Mouse (Mus musculus) granulocyte monocyte progenitor cell, adult 5-6 weeks (primary cell): ENCODE results near the gene Six3. TPM values are rescaled to one million over a fixed set of nuclear protein-coding genes. Genes with fewer than 3 reads are reported as not detected.
A peak's percentile ranks its signal among the peaks of the same experiment; 100 is the strongest.

Source experiments
- ATAC-seq: replicated peaks from 2 replicates; pipeline ENCODE4 v1.8.0; 2016; ENCODE audit warnings: mild to moderate bottlenecking, moderate TSS enrichment, inconsistent platforms; ENCODE audit not compliant: poor library complexity, severe bottlenecking
- total RNA-seq, 2 experiments: library from RNA; stranded (forward) in 1 of 2; stranded (reverse) in 1 of 2; fragments of 200-712, 200-1000 nt in 1 of 2; fragments of >200 nt in 1 of 2; fragmentation: Nextera tagmentation in 1 of 2; gene quantifications; 2 replicates each; pipeline ENCODE4 v1.2.3; 2014 to 2017

Six3 gene
- total RNA-seq, 2 experiments from 2014 or later: not detected

GRCm38 (mm10) chr17:85611521-85612515 is 1.6 kb upstream of the Six3 start:
- ATAC-seq: no peak

- no peak for ATAC-seq
Observed at GRCm38 (mm10) chr17:85612526-85613265, 712 bp upstream of the Six3 start.

GRCm38 (mm10) chr17:85614011-85614721 is 758 bp downstream of the Six3 start:
- ATAC-seq: no peak

- ATAC-seq: no peak
Observed at GRCm38 (mm10) chr17:85614722-85615331, 1.4 kb downstream of the Six3 start.

- no peak for ATAC-seq
Observed at GRCm38 (mm10) chr17:85615586-85615985, 2.2 kb downstream of the Six3 start.

- ATAC-seq: no peak
Observed at GRCm38 (mm10) chr17:85616526-85617500, 3.4 kb downstream of the Six3 start.

GRCm38 (mm10) chr17:85617566-85618358 is 4.4 kb downstream of the Six3 start:
- peak; percentile 34 for ATAC-seq

DNA sequence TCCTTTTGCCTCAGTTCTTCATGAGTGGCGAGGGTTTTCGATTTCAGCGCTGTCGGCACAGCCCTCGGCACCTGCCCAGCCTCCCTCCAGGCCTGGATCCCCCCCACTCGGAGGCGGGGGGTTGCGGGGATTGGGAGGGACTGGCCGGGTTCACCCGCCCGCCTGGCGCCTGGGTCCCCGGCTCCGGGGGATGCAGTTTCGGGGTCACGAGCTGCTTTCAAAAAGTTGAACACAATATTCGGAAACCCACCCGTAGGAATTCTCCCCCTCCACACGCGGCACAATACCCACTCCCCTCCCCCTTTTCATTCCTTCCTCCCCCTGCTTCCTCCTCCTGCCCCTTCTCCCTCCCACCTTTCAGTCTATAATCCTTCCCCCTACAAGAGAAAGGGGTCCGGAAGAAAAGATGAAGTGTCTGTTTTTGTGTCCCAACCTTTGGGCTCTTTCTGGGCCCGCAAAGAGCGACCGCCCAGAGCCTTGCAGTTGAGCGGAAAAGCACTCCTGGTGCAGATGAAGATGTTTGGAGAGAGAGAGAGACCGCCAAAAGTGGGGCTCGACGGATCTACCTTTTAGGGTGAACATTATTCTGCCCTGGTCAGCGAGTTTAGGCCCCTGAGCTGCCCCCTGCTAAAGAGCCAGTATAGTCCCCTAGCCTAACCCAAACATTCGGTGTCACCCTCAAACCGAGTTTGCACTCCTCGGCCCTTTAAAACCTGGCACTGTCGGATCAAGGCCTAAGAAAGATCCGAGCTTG is 5.1 kb downstream of the Six3 start:
- ATAC-seq: no peak

DNA sequence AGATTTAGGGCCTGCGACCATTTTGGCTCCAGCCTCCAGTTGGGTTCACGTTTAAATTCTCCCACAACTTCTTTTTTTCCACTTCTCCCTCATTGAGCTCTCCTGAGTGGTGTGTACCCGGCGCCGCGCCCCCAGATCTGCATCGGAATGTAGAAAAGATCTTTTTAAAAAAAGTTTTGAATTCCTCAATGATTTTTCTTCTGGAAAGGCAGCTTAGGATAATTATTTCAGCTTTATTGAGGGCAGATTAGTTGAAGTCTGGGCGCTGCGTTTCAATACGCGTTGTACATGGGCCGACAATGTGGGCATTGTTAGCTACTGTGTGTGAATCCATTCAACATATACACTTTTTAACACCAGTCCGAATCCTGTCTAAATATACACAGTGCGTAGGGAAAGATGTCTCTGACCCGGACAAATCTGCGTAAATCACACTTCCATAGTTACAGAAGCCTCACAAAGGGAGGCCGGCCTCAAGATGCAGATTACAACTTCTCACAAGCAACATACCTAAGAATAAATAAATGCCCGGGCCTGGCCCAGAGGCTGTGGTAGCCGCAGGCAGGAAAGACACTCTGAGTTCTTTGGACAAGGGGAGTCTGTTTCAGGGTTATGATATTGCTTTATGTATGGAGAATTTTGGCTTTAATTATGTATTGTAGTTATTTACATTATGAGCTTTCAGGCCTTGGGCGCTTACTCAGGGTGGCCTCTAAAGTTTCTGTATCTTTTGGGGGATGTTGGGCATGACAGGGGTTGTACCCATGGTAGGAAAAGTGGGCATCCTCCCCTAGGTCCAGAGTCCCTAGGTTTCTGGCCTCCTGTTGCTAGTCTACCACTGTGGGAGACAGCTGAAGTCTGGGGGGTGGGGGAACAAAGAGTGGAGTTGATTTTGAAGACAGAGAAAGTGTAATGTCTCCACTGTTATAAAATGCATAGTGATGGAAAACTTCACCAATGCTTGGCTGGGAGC is 6.0 kb downstream of the Six3 start:
- ATAC-seq: no peak

GRCm38 (mm10) chr17:85620086-85620481 is 6.7 kb downstream of the Six3 start:
- no peak for ATAC-seq

- ATAC-seq: no peak
Observed at GRCm38 (mm10) chr17:85620680-85621504, 7.5 kb downstream of the Six3 start.

GRCm38 (mm10) chr17:85621505-85622310 is 8.3 kb downstream of the Six3 start:
- ATAC-seq: peak; percentile 22; the same call in 1 of the 2 replicates

DNA sequence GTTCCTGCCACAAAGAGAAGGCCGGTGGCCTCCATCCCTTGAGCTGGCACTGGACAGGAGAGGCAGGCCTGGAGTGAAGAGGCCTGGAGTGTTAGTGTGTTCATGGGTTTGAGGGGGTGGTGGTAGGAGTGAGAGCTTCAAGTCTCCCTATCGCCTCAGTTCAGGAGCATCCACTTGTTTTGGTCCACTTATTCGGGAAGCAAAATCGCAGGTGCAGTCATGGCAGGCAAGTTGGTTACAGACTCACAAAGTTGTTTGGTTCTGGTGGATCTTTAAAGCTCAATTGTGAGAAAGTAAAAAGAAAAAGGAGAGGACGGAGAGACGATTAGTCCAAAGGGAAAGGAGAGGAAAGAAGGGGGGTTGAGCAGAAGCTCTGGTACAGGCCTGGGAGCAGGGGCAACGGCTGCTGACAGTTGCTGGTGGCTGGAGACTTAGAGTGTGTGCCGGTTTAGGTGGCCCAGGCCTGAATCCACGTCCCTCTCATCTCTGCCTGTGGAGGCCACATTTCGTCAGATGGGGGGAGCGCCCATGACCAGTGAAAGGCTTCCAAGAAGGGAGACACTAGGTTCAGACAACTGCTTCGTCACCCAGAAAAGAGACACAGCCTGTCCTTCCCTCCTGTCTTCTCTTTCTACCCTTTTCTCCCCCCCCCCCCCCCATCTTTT is 9.2 kb downstream of the Six3 start:
- no peak for ATAC-seq
